Mouse (Mus musculus) liver, adult (tissue): Measurements from ENCODE around the gene Lrrc4.

Experiments
- GATA4 ChIP-seq: IDR thresholded peaks from 2 replicates; pipeline ENCODE4 v1.6.1; 2014; ENCODE audit warnings: mild to moderate bottlenecking, low read length; ENCODE audit not compliant: insufficient replicate concordance

Lrrc4 gene

GRCm38 (mm10) chr6:28645231-28645630 lies 186.3 kb downstream of the Lrrc4 start:
- no peak for TF ChIP-seq GATA4

DNA sequence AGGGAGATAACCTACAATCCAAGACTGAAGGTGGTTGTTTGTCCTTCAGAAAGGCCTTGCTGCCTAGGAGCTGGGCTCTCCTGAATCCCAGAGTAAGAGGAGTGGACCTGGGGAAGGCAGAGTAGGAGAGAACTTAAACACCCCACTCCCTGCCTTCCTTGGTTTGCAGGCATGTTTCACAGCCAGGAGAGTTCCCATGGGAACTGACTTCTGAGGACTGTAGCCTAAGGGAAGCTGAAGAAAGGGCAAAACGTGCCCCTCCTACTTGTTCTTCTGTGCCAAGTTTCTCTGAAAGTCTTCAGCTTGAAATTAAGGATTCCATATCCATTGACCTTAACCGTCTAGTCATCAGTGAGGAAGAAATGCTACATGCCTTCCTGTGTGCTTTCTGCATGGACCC lies 188.6 kb downstream of the Lrrc4 start:
- no peak for TF ChIP-seq GATA4

GRCm38 (mm10) chr6:28640088-28640487 lies 191.5 kb downstream of the Lrrc4 start:
- no peak for TF ChIP-seq GATA4

DNA sequence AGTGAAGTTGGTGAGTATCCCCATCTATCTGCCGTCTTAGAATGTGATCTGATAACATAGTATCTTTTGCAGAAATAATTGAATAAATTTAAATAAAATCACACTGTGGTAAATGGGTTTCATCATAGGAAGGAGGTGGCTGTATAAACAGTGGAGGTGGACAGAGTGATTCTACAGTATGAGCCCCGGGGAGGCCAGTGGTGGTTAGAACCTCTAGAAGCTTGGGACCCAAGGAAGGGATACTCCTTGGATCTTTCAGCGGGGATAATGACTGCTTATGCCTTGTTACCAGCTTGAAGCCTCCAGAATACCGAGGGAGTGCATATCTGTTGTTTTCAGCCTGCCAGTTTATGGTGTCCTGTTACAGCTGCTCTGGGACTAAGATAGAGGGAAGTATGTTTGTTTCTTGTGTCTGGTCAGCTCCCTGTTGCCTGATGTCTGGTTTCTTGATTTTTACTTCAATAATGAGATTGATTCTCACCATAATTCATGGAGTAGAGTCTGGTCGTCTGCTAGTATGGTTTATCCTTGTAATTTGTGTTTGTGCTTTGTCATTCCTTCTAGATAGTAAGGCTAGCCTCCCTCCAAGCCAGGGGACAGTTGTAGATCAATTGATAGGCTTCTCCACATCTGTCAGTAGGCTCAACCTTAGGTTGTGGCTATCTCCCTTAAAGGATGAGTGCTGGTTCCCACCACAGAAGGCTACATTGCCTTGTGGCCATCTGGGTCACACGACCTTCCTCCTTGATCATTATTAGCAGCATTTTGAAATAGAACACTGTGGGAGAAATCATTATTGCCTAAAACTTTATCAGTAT lies 195.8 kb downstream of the Lrrc4 start:
- TF ChIP-seq GATA4 = no peak

DNA sequence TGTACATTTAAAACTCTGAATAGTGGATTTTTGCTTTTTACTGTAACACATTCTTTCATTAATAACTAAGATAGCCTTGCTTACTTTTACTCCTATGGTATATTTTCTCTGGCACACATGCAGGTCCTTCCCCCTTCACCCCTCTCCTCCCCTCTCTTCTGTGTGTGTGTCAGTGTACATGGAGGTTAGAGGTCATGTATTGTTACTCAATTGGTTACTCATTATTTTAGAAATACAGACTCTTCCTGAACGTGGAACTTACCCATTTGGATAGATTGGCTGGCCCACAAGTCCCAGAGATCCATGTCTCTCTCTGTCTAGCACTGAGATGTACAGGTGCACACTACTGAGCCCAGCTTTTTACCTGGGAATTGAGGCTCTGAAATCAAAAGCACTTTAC lies 196.5 kb downstream of the Lrrc4 start:
- no peak for TF ChIP-seq GATA4

- TF ChIP-seq GATA4 = no peak
Observed at GRCm38 (mm10) chr6:28633656-28634055, 197.9 kb downstream of the Lrrc4 start.

DNA sequence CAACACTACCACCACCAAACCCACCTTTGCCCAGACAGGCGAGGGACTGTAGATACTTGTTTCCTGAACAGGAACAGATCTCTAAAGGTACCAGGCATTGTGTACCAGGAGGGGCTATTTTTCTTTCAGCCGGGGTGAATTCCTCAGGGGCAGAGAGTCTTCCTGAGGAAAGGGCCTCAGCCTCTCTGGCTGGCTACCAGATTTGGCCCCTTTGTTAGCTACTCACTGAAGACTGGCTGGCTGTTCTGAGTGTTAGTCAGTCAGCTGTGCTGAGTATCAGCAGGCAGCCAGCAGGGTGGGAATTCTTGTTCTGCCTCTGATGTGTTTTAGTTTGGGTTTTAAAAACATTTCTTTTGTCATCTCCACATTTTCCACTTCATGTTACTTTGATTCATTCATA lies 198.4 kb downstream of the Lrrc4 start:
- TF ChIP-seq GATA4 = no peak

DNA sequence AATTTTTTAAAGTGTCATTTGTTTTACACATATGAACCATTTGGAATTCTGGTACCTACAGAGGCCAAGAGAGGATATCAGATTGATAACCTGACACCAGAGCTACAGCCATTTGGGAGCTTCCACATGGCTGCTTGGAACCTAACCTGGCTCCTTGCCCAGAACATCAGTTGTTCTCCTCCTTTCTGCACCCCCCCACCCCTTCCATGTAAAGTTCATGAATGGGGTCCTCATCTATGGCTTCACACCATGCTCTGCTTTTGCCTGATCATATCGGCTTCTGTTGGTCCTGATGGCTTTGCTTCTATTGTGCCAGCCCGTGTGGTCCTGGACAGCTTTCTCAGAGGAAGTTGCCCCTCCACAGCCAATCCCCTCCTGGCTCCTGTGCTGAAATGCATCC lies 200.6 kb downstream of the Lrrc4 start:
- no peak for TF ChIP-seq GATA4

- TF ChIP-seq GATA4 = no peak
Observed at GRCm38 (mm10) chr6:28629866-28630265, 201.7 kb downstream of the Lrrc4 start.

DNA sequence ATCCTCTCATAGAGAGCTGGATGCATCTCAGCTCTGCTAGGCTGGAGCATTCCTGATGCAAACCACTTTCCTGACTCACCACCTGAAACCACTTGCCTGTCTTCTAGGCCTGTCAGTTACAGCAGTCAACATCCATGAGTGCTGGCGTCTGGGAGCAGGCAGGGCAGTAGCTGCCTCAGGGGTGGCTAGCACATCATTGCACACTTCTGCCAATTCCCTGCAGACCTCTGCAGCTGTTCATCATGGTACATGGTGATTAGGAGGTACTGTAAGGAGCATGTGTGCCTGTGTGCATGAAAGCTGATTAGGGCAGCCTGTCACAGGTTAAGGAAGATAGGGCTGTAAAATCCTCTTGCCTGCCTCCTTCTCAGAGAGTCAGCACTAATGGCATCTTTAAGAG lies 203.1 kb downstream of the Lrrc4 start:
- no peak for TF ChIP-seq GATA4

- TF ChIP-seq GATA4 = no peak
Observed at GRCm38 (mm10) chr6:28622963-28623362, 208.6 kb downstream of the Lrrc4 start.

DNA sequence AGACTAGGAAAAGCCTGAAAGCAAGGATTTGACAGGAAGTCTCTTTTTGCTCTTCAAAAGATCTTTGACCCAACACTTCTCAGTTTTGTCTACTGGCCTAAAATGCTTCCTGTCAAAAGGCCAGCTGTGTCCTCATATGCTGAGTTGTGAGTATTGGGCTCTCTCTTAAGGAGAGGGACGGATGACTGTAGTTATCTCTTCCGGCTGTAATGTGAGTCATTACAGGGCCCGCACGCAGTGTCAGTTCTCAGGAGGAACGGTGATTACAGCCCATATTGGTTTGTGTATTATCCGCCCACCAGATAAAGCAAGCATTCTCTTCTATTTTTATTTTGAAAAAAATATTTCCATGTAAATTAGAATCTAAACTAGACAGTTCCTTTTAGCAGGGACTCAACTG lies 209.0 kb downstream of the Lrrc4 start:
- peak; percentile 77; the same call in 1 of the 2 replicates for TF ChIP-seq GATA4

GRCm38 (mm10) chr6:28621961-28622360 lies 209.6 kb downstream of the Lrrc4 start:
- no peak for TF ChIP-seq GATA4

- TF ChIP-seq GATA4 = no peak
Observed at GRCm38 (mm10) chr6:28621431-28621830, 210.1 kb downstream of the Lrrc4 start.

- peak; percentile 3; the same call in 1 of the 2 replicates for TF ChIP-seq GATA4
Observed at GRCm38 (mm10) chr6:28618751-28619153, 212.8 kb downstream of the Lrrc4 start.

GRCm38 (mm10) chr6:28618299-28618698 lies 213.2 kb downstream of the Lrrc4 start:
- TF ChIP-seq GATA4 = no peak

DNA sequence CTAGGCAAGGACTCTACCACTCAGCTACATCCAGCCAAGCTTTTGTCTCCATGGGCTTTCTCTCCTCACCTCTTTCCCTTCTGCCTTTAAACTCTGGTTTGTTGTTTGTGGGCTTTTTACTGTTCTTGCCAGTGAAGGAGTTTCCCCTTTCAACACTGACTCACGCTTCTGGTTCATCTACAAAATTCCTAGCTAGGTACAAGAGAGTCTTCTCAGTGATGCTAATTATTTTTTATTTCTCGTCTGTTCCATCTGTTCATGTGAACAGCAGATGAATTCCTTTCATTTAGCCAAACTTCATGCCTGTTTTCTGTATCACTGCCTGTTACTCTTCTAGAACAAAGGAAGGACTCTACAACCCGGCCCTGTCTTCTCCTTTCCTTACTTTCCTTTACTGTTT lies 215.6 kb downstream of the Lrrc4 start:
- TF ChIP-seq GATA4 = no peak
